Mouse (Mus musculus) forebrain, embryonic 12.5 days (tissue): ENCODE results near the gene Rex1bd. TPM values are rescaled to one million over a fixed set of nuclear protein-coding genes. Genes with fewer than 3 reads are reported as not detected.
A peak's percentile ranks its signal among the peaks of the same experiment; 100 is the strongest.

Experiments used
- ATAC-seq: fragments of 200-750 bp; cut with Nextera tagmentation; 2 replicates; pipeline ENCODE4 v1.8.0; 2017; ENCODE audit warnings: moderate TSS enrichment; ENCODE audit not compliant: low FRiP score
- H3K27ac ChIP-seq: fragments of 300-500 bp; sonication (generic); 2 replicates; pipeline ENCODE4 v1.5.1; 2016; ENCODE audit warnings: mild to moderate bottlenecking
- H3K27me3 ChIP-seq: fragments of 300-500 bp; sonication (generic); 2 replicates; pipeline ENCODE4 v1.6.1; 2016; ENCODE audit warnings: mild to moderate bottlenecking
- H3K36me3 ChIP-seq: fragments of 300-500 bp; sonication (generic); replicated peaks from 2 replicates; pipeline ENCODE4 v1.6.1; 2016; ENCODE audit warnings: mild to moderate bottlenecking
- H3K4me1 ChIP-seq: fragments of 300-500 bp; sonication (generic); 2 replicates; pipeline ENCODE4 v1.6.1; 2016
- H3K4me2 ChIP-seq: fragments of 300-500 bp; sonication (generic); 2 replicates; pipeline ENCODE4 v1.6.1; 2016; ENCODE audit warnings: mild to moderate bottlenecking, moderate library complexity
- H3K4me3 ChIP-seq: fragments of 300-500 bp; sonication (generic); replicated peaks from 2 replicates; pipeline ENCODE4 v1.5.1; 2016; ENCODE audit warnings: mild to moderate bottlenecking
- H3K9ac ChIP-seq: fragments of 300-500 bp; sonication (generic); 2 replicates; pipeline ENCODE4 v1.6.1; 2016; ENCODE audit warnings: mild to moderate bottlenecking
- H3K9me3 ChIP-seq: fragments of 300-500 bp; sonication (generic); 2 replicates; pipeline ENCODE4 v1.6.1; 2016
- WGBS: fragments of 180-500 bp; shearing (Covaris S2); methylation state at CpG from one replicate; pipeline ENCODE4 v1.1.7; 2016; 5-methylcytosine and 5-hydroxymethylcytosine counted together
- polyA plus RNA-seq: library from polyadenylated mRNA; unstranded; fragments of >200 nt; fragmentation: Nextera tagmentation; extraction: Ambion mirVana; gene quantifications from 2 replicates; pipeline ENCODE4 v1.2.1, GENCODE M21; 2016

Gene Rex1bd
- polyA plus RNA-seq, 1 experiment from 2014 or later: 126 TPM

DNA sequence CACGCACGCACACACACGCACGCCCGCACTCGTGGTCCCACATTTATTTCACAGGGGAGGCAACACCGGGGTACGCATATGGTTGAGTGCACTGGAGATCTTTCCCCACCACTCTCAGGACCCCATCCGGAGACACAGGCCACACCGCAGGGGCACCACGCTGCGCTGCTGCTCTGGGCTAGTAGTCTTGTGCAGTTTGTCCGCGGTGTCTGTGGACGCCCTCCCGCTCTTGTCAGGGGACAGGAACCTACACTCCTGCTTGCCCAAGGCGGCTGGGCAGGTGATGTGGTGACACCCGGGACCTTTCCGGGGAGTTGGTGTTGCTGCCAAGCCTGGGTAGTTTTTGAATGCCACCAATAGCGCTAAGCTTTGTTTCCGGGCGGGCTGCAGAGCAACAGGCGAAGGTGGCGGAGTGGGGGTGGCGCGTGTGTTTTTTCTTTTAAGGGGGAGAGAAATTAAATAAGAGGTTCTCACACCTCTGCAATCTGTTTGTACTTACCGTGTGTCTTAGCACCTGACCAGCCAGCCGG, 12.1 kb downstream of the Rex1bd start:
- no peaks in the 10 kb centered on the region for H3K9me3 ChIP-seq
- H3K9ac ChIP-seq: no peak overlapping the region
- ATAC-seq: no peak
- H3K4me3 ChIP-seq: peak overlapping the region; percentile 39; the same call in 1 of the 2 replicates
- H3K4me2 ChIP-seq: peak overlapping the region; percentile 3; the same call in 1 of the 2 replicates
- H3K27me3 ChIP-seq: peaks cover 100% of the 10 kb centered on the region
- WGBS: 1% methylated on average over 28 of the region's 28 CpGs
- H3K27ac ChIP-seq: no peak overlapping the region
- peaks cover 40% of the 10 kb centered on the region for H3K4me1 ChIP-seq
- H3K36me3 ChIP-seq: no peaks in the 10 kb centered on the region

DNA sequence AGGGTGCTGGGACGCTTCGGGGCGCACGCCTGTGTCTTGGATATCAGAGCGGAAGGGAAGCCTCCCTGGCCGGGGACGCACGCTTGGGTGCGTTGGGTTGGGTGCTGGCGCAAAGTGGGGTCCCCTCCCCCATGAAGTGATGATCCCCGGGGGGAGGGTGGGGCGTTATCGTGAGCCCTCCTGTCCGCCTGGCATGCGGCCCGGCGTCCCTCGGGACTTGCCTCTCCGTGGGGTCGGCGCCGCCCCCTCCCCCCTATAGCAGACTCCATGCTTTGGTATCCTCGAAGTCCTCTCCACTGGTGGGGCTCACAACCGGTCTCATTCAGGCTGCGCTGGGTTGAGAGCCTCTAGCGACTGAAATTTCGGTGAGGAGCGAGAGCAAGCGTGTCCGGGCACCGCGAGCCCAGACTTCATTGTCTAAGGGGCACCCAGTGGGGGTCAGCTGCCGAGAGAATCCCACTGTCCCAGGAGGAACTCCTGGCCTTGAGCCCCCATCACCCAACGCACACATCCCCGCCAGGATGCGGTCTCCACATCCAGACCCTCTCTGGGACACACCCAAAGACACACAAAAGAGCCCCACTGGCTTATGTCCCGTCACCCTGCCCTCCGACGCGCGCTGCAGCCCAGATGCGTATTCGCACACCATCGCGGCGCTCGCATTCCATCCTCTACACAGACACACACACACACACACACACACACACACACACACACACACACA, 12.7 kb downstream of the Rex1bd start:
- 2% methylated on average over 47 of the region's 47 CpGs for WGBS
- Histone ChIP-seq H3K36me3 (no peaks in the 10 kb centered on the region), H3K9ac (no peak overlapping the region), H3K4me1 (peaks cover 46% of the 10 kb centered on the region), H3K9me3 (no peaks in the 10 kb centered on the region), H3K4me3 (peak overlapping the region; percentile 39), H3K27ac (no peak overlapping the region), H3K27me3 (peaks cover 100% of the 10 kb centered on the region), H3K4me2 (peak overlapping the region; percentile 56)
- no peak for ATAC-seq

DNA sequence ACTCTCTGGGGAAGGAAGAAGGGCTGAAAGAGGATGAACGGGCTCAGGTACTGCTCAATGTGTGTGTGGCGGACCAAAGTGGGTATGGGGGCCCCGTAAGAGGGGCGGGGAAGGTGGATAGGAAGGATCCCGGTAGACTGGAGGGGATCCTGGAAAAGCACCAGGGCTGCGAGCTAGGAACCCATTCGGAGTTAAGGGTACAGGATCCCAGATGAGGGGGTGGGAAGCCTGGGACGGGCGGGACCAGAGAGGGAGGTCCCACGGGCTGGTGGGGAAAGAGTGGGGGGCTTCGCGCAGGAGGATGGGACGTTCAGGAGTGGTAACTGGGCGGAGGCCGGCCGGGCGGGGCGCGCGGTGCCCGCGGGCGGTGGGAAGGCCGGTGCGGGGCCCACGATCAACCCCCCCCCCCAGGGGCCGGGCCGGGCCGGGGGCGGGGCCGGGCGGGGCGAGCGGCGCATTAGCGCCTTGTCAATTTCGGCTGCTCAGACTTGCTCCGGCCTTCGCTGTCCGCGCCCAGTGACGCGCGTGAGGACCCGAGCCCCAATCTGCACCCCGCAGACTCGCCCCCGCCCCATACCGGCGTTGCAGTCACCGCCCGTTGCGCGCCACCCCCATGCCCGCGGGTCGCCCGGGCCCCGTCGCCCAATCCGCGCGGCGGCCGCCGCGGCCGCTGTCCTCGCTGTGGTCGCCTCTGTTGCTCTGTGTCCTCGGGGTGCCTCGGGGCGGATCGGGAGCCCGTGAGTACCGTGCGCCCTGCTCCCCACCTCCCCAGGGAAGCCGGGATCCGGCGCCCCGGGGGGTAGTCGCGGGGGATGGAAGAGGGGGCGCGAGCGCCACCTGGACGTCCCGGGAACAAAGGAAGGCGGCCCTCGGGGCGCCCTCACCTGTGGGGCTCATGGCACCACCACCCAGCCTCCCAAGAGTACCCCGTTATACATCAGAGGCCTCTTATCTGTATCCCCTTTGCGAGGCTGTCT, 13.6 kb downstream of the Rex1bd start, which contains the start of gene Crlf1:
Gene Crlf1 (plus strand): TSS at position 495 of the 977 bp plus-strand sequence.
- Histone ChIP-seq H3K27me3 (peaks cover 100% of the 10 kb centered on the region), H3K36me3 (no peaks in the 10 kb centered on the region), H3K9ac (peak within 1 kb of the TSS; percentile 0; the same call in 1 of the 2 replicates), H3K27ac (no peak within 1 kb of the TSS), H3K4me3 (peak within 1 kb of the TSS; percentile 39), H3K9me3 (no peaks in the 10 kb centered on the region), H3K4me2 (peak within 1 kb of the TSS; percentile 56), H3K4me1 (peaks cover 55% of the 10 kb centered on the region)
- under 1% methylated on average over 61 of the region's 93 CpGs for WGBS
- ATAC-seq: 0 out of 2 replicates have a peak, but pooled peaks have one; percentile 12

DNA sequence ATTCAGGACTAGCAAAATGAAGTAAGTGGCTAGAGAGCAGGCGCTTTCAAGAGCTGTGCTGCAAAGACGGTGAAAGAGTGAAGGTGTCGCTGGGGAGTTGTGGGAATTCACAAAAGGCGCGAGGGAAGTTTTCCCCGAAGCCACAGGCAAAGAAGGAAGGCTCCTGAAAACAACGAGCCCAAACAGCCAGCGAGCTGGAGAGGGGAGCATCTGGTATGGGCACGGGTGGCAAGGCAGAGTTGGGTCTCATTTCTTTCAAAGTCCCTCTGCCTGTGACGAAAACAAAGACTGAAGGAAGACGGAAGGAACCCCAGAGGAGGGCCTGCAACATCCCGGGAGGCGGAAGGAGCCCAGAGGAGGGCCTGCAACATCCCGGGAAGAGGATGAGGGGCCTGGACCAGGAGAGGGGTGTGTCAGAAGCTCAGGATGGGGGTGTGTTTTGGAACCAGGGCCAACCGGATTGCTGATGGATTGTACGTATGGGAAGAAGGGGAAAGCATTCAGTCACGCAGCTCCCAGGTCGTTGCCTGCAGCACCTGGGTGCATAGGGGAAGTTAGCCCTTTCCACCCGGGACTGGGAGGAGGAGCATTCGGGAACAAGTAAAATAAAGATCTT, 15.6 kb downstream of the Rex1bd start:
- Histone ChIP-seq H3K27me3 (peaks cover 100% of the 10 kb centered on the region), H3K4me1 (peaks cover 63% of the 10 kb centered on the region), H3K4me3 (no peak overlapping the region), H3K27ac (no peak overlapping the region), H3K4me2 (no peak overlapping the region; the same call in 1 of the 2 replicates), H3K36me3 (no peaks in the 10 kb centered on the region), H3K9me3 (no peaks in the 10 kb centered on the region), H3K9ac (no peak overlapping the region)
- under 1% methylated on average over 20 of the region's 20 CpGs for WGBS
- no peak for ATAC-seq

DNA sequence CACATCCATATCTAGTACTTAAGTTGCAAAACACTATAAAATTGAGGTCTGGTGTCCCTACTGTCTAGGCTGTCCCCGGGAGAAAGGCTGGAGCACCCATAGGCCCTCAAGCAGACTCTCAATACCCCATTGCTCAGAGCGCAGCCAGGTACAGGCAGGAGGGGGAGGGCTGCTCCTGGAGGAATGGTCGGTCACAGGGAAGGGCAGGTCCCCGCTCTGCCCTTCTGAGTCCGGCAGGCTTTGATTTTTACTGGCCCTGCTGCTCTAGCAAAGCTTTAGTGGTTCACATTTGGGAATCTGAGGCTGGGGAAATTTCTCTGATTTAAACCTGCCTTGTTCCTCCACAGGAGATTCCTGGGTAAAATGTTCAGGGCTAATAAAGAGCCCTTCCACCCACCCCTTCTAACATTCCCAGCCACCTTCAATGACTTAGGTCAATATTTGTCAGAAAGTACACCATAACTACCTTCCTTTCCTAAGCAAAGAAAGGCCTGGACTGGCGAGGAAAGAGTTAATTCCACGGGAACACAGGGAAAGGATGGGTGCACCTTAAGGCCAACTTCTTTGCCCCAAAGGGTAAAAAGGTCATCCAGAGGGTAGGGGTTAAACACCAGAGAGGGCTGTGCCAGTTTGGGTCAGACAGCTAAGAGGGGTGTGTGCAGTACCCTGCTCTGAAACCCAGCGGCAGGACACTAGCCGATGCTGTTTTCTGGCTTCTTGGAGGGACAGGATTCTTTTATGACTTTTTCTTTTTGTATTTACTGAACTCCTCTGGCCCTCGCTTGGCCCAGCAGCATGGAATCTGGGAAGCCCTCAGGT, 16.3 kb downstream of the Rex1bd start:
- Histone ChIP-seq H3K9me3 (no peaks in the 10 kb centered on the region), H3K4me1 (peaks cover 57% of the 10 kb centered on the region), H3K4me3 (no peak overlapping the region), H3K4me2 (no peak overlapping the region), H3K27me3 (peaks cover 100% of the 10 kb centered on the region), H3K9ac (no peak overlapping the region), H3K36me3 (no peaks in the 10 kb centered on the region), H3K27ac (no peak overlapping the region)
- 2% methylated on average over 10 of the region's 10 CpGs for WGBS
- no peak for ATAC-seq

DNA sequence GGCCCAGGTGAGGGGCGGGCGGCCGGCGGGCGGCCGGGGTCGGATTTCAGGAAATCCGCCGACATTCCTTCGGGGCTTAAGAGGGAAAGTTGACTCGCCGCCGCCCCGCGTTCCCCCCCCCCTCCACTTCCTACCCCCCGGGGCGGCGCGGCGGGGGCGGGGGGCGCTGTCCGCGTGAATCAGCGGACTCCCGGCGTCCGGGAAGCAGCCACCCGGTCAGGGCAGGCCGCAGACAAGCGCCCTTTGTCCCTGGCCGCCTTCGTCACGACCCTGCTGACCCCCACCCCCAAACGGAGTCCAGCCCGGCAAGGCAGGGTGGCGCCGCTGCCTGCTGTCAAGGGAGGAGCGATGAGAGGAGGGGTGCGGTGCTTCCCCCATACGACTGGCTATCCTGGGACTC, 17.0 kb downstream of the Rex1bd start:
- no peak for ATAC-seq
- Histone ChIP-seq H3K27me3 (peaks cover 100% of the 10 kb centered on the region), H3K9me3 (no peaks in the 10 kb centered on the region), H3K4me1 (peaks cover 51% of the 10 kb centered on the region), H3K27ac (no peak overlapping the region), H3K9ac (no peak overlapping the region), H3K4me3 (peak overlapping the region; percentile 23), H3K36me3 (no peaks in the 10 kb centered on the region), H3K4me2 (peak overlapping the region; percentile 26)
- 0% methylated on average over 19 of the region's 41 CpGs for WGBS

DNA sequence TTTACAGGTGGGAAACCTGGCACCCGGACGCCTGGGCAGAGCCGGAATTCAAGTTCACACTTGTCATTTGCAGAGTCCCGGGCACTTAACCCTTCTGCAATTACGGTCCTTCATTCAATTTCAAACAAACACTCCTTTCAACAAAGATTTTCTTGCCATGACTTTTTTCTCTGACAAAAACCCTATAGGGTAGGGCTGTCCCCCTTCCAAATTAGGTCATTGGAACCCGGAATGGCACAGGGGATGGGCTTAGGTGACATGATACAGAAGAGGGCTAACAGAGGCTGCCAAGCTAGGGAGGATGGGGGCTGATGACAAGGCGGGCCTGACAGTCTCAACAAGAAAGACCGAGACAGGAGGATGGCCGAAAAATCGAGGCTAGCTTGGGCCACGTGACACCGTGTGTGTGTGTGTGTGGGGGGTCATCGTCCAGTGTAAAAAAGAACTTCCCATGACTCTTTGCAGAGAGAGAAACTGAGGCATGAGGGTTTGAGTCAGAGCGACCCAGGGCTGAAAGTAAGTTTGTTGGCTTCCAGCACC, 17.6 kb downstream of the Rex1bd start:
- Histone ChIP-seq H3K4me2 (peak overlapping the region; percentile 26), H3K27ac (no peak overlapping the region), H3K9me3 (no peaks in the 10 kb centered on the region), H3K4me1 (peaks cover 45% of the 10 kb centered on the region), H3K27me3 (peaks cover 100% of the 10 kb centered on the region), H3K4me3 (peak overlapping the region; percentile 23), H3K36me3 (no peaks in the 10 kb centered on the region), H3K9ac (0 out of 2 replicates have a peak overlapping the region, but pooled peaks have one; percentile 38)
- ATAC-seq: no peak
- 2% methylated on average over 14 of the region's 14 CpGs for WGBS

DNA sequence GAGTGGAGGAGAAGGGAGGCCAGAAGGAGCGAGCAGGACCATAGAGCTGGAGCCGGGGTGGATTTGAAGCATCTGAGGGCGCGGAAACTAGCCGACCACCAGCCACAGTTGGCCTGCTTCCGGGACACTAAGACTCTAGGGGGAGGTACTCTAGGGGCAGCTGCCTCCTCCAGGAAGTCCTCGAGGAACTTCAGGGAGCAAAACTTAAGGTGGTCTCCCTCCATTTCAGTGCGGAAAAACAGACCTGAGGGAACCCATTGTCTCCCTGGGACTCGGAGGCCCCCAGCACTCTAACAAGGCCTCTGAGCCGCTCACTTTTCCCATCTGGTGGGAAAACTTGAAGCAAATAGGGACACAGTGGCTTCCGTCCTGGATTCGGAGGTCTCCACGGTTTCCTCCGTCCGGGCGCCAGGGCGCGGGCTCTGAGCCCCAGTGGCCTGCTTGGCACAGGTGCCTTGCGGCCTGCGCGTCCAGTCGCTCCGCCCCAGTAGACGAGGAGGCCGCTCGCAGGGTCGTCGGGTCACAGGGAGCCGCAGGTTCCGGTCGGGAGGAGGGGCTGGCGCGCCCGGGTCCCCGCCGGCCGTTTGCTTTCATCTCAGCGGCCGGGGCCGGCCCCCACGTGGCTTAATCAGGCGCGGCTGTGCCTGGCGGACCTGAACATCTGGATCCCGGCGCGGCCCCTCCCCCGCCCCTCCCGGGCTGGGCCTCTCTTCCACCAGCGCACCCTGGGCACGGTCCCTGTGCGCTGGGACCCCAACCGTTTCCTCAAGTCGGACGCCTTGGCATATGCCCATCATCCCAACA, 18.4 kb downstream of the Rex1bd start:
- Histone ChIP-seq H3K9ac (peak overlapping the region; percentile 38; the same call in 1 of the 2 replicates), H3K27me3 (peaks cover 100% of the 10 kb centered on the region), H3K4me2 (peak overlapping the region; percentile 49), H3K4me3 (peak overlapping the region; percentile 28), H3K36me3 (no peaks in the 10 kb centered on the region), H3K9me3 (no peaks in the 10 kb centered on the region), H3K4me1 (peaks cover 37% of the 10 kb centered on the region), H3K27ac (no peak overlapping the region)
- WGBS: 2% methylated on average over 55 of the region's 55 CpGs
- no peak for ATAC-seq

DNA sequence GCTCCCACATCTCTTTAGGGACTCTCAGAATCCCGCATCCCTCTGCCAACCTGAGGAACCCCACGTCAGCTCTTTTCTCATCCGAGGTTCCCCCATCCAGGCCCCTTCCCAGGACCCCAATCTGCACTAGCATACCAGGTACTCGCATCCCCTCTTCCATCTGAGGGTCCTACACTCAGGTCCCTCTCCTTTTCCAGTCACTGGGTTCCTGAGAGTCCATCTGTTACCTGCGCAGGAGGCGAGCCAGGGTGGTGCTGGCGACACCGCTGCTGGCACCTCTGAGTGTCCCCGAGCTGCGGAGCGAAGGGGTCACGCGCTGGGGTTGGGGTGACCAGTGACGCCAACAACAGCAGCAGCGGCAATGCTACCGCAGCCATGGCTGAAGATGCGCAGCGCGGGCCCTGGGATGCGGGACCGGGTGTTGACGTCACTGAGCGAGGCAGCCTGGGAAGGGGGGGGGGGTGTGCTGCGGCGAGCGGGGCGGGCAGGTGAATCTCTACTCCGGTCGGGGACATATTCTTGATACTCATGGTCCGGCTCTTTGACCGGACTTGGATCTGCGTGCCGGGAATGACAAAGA, 19.5 kb downstream of the Rex1bd start, which contains the start of gene Tmem59l:
Gene Tmem59l (minus strand): TSS at position 418 of the 580 bp plus-strand sequence.
- Histone ChIP-seq H3K27me3 (peaks cover 100% of the 10 kb centered on the region), H3K9ac (peak within 1 kb of the TSS; percentile 64), H3K4me2 (peak within 1 kb of the TSS; percentile 64), H3K4me1 (peaks cover 29% of the 10 kb centered on the region), H3K36me3 (no peaks in the 10 kb centered on the region), H3K9me3 (no peaks in the 10 kb centered on the region), H3K27ac (no peak within 1 kb of the TSS), H3K4me3 (peak within 1 kb of the TSS; percentile 45)
- ATAC-seq: peak; percentile 66
- whole genome bisulfite sequencing: 3% methylated on average over 33 of the region's 33 CpGs

DNA sequence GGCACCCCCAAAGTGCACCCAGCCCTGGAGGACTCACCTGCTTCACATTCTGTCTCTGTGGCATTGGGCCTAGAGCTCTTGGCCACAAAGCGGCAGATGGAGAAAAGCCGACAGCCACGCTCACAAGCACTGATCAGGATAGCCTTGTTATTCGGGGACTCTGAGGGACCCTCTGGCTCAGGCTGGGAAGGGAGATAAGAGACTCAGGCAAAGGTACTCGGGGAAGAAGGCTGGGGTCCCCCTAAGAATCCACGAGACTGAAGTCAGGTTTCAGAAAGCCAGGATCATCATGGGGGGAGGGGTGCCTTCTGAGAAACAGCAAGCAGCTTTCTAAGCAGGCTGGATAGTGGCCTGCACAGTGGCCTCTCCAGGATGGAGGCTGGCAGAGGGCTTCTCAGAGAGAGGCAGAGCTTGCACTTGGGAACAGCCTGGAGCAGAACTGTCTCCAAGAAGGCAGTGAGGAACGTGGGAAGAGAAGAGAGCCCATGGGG, 20.3 kb downstream of the Rex1bd start:
- Histone ChIP-seq H3K4me1 (peaks cover 28% of the 10 kb centered on the region), H3K9me3 (no peaks in the 10 kb centered on the region), H3K4me3 (0 out of 2 replicates have a peak overlapping the region, but pooled peaks have one; percentile 45), H3K27ac (no peak overlapping the region), H3K4me2 (peak overlapping the region; percentile 64), H3K36me3 (no peaks in the 10 kb centered on the region), H3K9ac (peak overlapping the region; percentile 64; the same call in 1 of the 2 replicates), H3K27me3 (peaks cover 99% of the 10 kb centered on the region)
- no peak for ATAC-seq
- WGBS: 43% methylated on average over 7 of the region's 7 CpGs
